Mouse (Mus musculus) heart, embryonic 14.5 days (tissue): ENCODE results near the gene Rbm4. TPM values are rescaled to one million over a fixed set of nuclear protein-coding genes. Genes with fewer than 3 reads are reported as not detected.
A peak's percentile ranks its signal among the peaks of the same experiment; 100 is the strongest.

Experiments used
- ATAC-seq: fragments of 200-750 bp; cut with Nextera tagmentation; 2 replicates; pipeline ENCODE4 v1.8.0; 2017; ENCODE audit warnings: low read depth, moderate TSS enrichment; ENCODE audit not compliant: insufficient number of reproducible peaks, insufficient read depth, low FRiP score
- H3K27ac ChIP-seq, 2 experiments: fragments of 200-500 bp in 1 of 2; fragments of 300-500 bp in 1 of 2; sonication (generic) in 1 of 2; replicated peaks in 1 of 2; 2 replicates each; pipeline ENCODE4 v1.5.1; 2012 to 2014; ENCODE audit warnings: low read depth in 2 of 2, low read length in 2 of 2, control low read depth in 1 of 2, mild to moderate bottlenecking in 1 of 2, mixed read lengths in 1 of 2; ENCODE audit not compliant: control insufficient read depth in 1 of 2, insufficient read depth in 1 of 2
- H3K27me3 ChIP-seq: fragments of 300-500 bp; sonication (generic); 2 replicates; pipeline ENCODE4 v1.6.1; 2014; ENCODE audit warnings: mild to moderate bottlenecking, low read length, control low read depth; ENCODE audit not compliant: control insufficient read depth, insufficient read depth
- H3K36me3 ChIP-seq: fragments of 300-500 bp; sonication (generic); 2 replicates; pipeline ENCODE4 v1.6.1; 2014; ENCODE audit warnings: mild to moderate bottlenecking, control low read depth, low read length, mixed read lengths; ENCODE audit not compliant: control insufficient read depth, insufficient read depth
- H3K4me1 ChIP-seq, 2 experiments: fragments of 200-500 bp in 1 of 2; fragments of 300-500 bp in 1 of 2; sonication (generic) in 1 of 2; 2 replicates each; pipeline ENCODE4 v1.6.1; 2012 to 2014; ENCODE audit warnings: low read length in 2 of 2, control low read depth in 1 of 2, mixed read lengths in 1 of 2; ENCODE audit not compliant: control insufficient read depth in 2 of 2, insufficient read depth in 2 of 2
- H3K4me2 ChIP-seq: fragments of 300-500 bp; sonication (generic); 2 replicates; pipeline ENCODE4 v1.6.1; 2014; ENCODE audit warnings: mild to moderate bottlenecking, low read length
- H3K4me3 ChIP-seq, 2 experiments: fragments of 200-500 bp in 1 of 2; fragments of 300-500 bp in 1 of 2; sonication (generic) in 1 of 2; 2 replicates each; pipeline ENCODE4 v1.5.1; 2012 to 2014; ENCODE audit warnings: low read length in 2 of 2, mild to moderate bottlenecking in 2 of 2, control low read depth in 1 of 2, low read depth in 1 of 2, moderate library complexity in 1 of 2; ENCODE audit not compliant: control insufficient read depth in 1 of 2, insufficient read depth in 1 of 2
- H3K9ac ChIP-seq: fragments of 300-500 bp; sonication (generic); 2 replicates; pipeline ENCODE4 v1.6.1; 2014; ENCODE audit warnings: mild to moderate bottlenecking, low read length
- H3K9me3 ChIP-seq: fragments of 300-500 bp; sonication (generic); 2 replicates; pipeline ENCODE4 v1.6.1; 2016; ENCODE audit warnings: low read length, control low read depth; ENCODE audit not compliant: control insufficient read depth
- WGBS: fragments of 180-500 bp; shearing (Covaris S2); extraction: QIAGEN DNeasy Blood & Tissue Kit; methylation state at CpG from one replicate; pipeline ENCODE4 v1.1.7; 2014; 5-methylcytosine and 5-hydroxymethylcytosine counted together
- polyA plus RNA-seq: library from polyadenylated mRNA; unstranded; fragments of >200 nt; fragmentation: Nextera tagmentation; extraction: Ambion mirVana; gene quantifications from 2 replicates; pipeline ENCODE4 v1.2.1, GENCODE M21; 2014

Rbm4 gene
- polyA plus RNA-seq = 55.9 and 63.1 TPM in 2 replicates

- Histone ChIP-seq H3K4me2 (peak within 1 kb of the TSS; percentile 88), H3K27me3 (no peaks in the 10 kb centered on the region), H3K27ac (peak within 1 kb of the TSS; percentile 83 to 85), H3K9me3 (no peaks in the 10 kb centered on the region), H3K4me1 (peaks cover 6 to 35% of the 10 kb centered on the region in 2 experiments), H3K36me3 (peaks cover 51% of the 10 kb centered on the region), H3K9ac (peak within 1 kb of the TSS; percentile 85), H3K4me3 (peak within 1 kb of the TSS; percentile 71 to 86)
- peak; percentile 95 for ATAC-seq
- under 1% methylated on average over 31 of the region's 31 CpGs for WGBS
These were observed at the start of gene Rbm4 for GRCm38 (mm10) chr19:4793831-4794422. Gene Rbm4 (minus strand): TSS chr19:4793901.

DNA sequence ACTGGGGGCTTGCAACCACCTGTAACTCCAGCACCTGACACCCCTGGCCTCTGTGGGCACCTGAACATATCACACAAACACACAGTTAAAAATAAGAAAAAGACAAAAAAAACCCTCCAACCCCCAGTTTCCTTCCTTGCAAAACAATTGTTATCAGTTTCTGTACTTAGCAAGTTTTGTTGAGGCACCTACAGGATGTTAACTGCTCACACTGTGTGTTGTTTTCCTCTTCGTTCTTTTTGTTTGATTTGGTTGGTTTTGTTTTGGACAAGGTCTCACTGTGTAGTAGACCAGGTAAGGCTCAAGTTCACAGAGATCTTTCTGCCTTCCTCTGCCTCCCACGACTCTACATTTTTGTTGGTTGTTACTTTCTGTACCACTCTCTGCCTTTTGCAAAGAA is 48.9 kb upstream of the Rbm4 start:
- no peaks in the 10 kb centered on the region for H3K36me3 ChIP-seq
- no peak overlapping the region for H3K9ac ChIP-seq
- peaks cover 3 to 11% of the 10 kb centered on the region in 2 experiments; a peak in 3 of 4 replicates for H3K4me1 ChIP-seq
- no peak overlapping the region for H3K4me2 ChIP-seq
- H3K4me3 ChIP-seq = no peak overlapping the region
- no peaks in the 10 kb centered on the region for H3K9me3 ChIP-seq
- 45% methylated on average over 2 of the region's 2 CpGs for WGBS
- H3K27ac ChIP-seq = no peak overlapping the region
- ATAC-seq = no peak
- H3K27me3 ChIP-seq = peaks cover 26% of the 10 kb centered on the region

DNA sequence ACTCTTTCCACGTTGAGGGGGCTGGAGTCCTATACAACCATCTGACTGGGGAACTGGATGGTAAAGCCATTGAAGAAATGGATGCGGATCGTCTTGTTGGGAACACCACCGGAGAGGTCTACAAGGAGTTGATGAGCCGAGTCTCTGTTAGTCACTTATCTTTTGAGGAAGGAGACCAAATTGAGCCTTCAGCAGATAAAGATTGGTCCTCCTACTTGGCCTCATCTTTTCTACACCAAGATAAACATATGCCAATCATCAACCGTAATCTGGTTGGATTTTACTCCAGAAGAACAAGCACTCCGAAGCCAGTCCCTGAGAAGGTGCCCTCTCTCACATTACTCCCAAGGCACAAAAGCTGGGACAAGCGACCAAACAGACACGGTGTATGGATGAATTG is 47.1 kb upstream of the Rbm4 start:
- H3K27me3 ChIP-seq = peaks cover 26% of the 10 kb centered on the region
- no peak overlapping the region for H3K27ac ChIP-seq
- ATAC-seq = no peak
- 72% methylated on average over 9 of the region's 9 CpGs for WGBS
- no peak overlapping the region for H3K4me3 ChIP-seq
- 0 out of 2 replicates have a peak, but pooled peaks cover 2% of the 10 kb centered on the region for H3K36me3 ChIP-seq
- no peak overlapping the region for H3K4me2 ChIP-seq
- H3K9ac ChIP-seq = no peak overlapping the region
- no peaks in the 10 kb centered on the region for H3K9me3 ChIP-seq
- H3K4me1 ChIP-seq = peaks cover 3 to 11% of the 10 kb centered on the region in 2 experiments; a peak in 3 of 4 replicates

- peak; percentile 96 for ATAC-seq
- Histone ChIP-seq H3K9me3 (no peaks in the 10 kb centered on the region), H3K9ac (peak within 1 kb of the TSS; percentile 77), H3K27me3 (peaks cover 26% of the 10 kb centered on the region), H3K27ac (0 out of 4 replicates have a peak within 1 kb of the TSS, but pooled peaks have one; percentile 2 to 8), H3K4me3 (peak within 1 kb of the TSS; percentile 54 to 79), H3K4me2 (peak within 1 kb of the TSS; percentile 98), H3K36me3 (0 out of 2 replicates have a peak, but pooled peaks cover 2% of the 10 kb centered on the region), H3K4me1 (peaks cover 3 to 11% of the 10 kb centered on the region in 2 experiments; a peak in 3 of 4 replicates)
- WGBS = under 1% methylated on average over 25 of the region's 25 CpGs
These were observed 45.4 kb upstream of the Rbm4 start, which contains the start of the genes Ccs and Ccdc87 for GRCm38 (mm10) chr19:4839149-4839548. Gene Ccs (minus strand): TSS chr19:4839332. Gene Ccdc87 (plus strand): TSS chr19:4839366.

DNA sequence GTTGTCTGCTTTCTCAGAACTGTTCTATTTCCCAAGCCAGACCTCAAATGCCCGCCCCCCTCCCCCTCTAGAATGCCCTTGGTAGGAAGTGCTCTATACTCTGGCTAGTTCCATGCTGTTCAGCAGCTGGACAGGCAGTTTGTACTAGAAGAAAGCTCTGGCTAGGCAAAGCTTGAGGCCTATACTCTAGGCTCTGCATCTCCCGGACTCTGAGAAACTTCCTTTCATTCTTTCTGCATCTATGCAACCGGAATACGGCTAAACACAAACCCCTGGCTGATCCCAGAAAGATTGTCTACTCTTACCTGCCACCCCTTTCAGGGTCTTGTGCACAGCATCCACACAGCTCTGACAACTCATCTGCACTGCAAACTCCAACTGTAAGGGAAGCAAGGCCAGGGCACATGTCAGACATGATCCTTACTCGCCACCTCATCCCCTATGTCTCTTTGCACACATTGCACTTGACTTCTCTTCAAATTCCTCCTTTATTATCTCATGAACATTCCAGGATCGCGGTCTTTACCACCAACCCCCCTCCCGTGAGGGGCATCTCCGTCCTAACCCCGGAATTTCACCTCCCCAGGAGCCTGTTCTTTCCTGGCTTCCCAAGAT is 44.9 kb upstream of the Rbm4 start:
- Histone ChIP-seq H3K4me1 (peaks cover 3 to 11% of the 10 kb centered on the region in 2 experiments; a peak in 3 of 4 replicates), H3K4me3 (peak overlapping the region; percentile 54 to 79), H3K27me3 (peaks cover 26% of the 10 kb centered on the region), H3K27ac (0 out of 4 replicates have a peak overlapping the region, but pooled peaks have one; percentile 2 to 8), H3K9me3 (no peaks in the 10 kb centered on the region), H3K9ac (peak overlapping the region; percentile 77), H3K36me3 (0 out of 2 replicates have a peak, but pooled peaks cover 2% of the 10 kb centered on the region), H3K4me2 (peak overlapping the region; percentile 98)
- 30% methylated on average over 10 of the region's 10 CpGs for WGBS
- ATAC-seq = no peak

DNA sequence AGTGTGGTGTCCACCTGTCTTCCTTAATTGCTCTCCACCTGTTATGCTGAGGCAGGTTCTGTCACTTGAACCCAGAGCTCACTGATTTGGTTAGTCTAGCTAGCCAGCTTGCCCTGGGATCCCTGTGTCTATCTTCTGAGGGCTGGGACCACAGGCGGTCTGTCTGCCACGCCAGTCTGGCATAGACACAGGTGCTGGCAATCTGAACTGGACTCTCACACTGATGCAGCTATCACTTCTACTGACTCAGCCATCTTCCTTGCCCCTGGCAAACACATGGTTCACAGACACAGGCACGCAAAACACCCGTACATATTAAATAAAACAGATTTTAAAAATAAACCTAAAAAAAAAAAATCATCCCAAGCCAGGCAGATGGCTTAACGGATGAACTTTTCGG is 43.3 kb upstream of the Rbm4 start:
- Histone ChIP-seq H3K4me2 (no peak overlapping the region), H3K27ac (no peak overlapping the region), H3K9ac (no peak overlapping the region), H3K4me1 (peaks cover 3 to 11% of the 10 kb centered on the region in 2 experiments; a peak in 3 of 4 replicates), H3K36me3 (peaks cover 14% of the 10 kb centered on the region), H3K27me3 (peaks cover 20% of the 10 kb centered on the region), H3K9me3 (no peaks in the 10 kb centered on the region), H3K4me3 (no peak overlapping the region)
- WGBS = 88% methylated on average over 6 of the region's 6 CpGs
- ATAC-seq = no peak

GRCm38 (mm10) chr19:4836096-4836495 is 42.4 kb upstream of the Rbm4 start:
- H3K27me3 ChIP-seq = peaks cover 11% of the 10 kb centered on the region
- H3K27ac ChIP-seq = no peak overlapping the region
- H3K9me3 ChIP-seq = no peaks in the 10 kb centered on the region
- peaks cover 16% of the 10 kb centered on the region for H3K36me3 ChIP-seq
- peaks cover 3 to 11% of the 10 kb centered on the region in 2 experiments; a peak in 3 of 4 replicates for H3K4me1 ChIP-seq
- 80% methylated on average over 2 of the region's 2 CpGs for WGBS
- no peak overlapping the region for H3K9ac ChIP-seq
- no peak overlapping the region for H3K4me2 ChIP-seq
- H3K4me3 ChIP-seq = no peak overlapping the region
- no peak for ATAC-seq
